Mouse (Mus musculus) liver, embryonic 16.5 days (tissue): ENCODE measurements around the gene Endou. TPM values are rescaled to one million over a fixed set of nuclear protein-coding genes. Genes with fewer than 3 reads are reported as not detected.

Source experiments
- ATAC-seq: fragments of 200-750 bp; cut with Nextera tagmentation; 2 replicates; pipeline ENCODE4 v1.8.0; 2017; ENCODE audit warnings: low read depth, mild to moderate bottlenecking, moderate number of reproducible peaks, moderate library complexity
- H3K27ac ChIP-seq: fragments of 300-500 bp; sonication (generic); 2 replicates; pipeline ENCODE4 v1.5.1; 2014; ENCODE audit warnings: mild to moderate bottlenecking, low read length
- H3K27me3 ChIP-seq: fragments of 300-500 bp; sonication (generic); 2 replicates; pipeline ENCODE4 v1.6.1; 2014; ENCODE audit warnings: low read depth, low read length, mixed read lengths; ENCODE audit not compliant: control insufficient read depth, insufficient read depth
- H3K36me3 ChIP-seq: fragments of 300-500 bp; sonication (generic); 2 replicates; pipeline ENCODE4 v1.6.1; 2014; ENCODE audit warnings: mild to moderate bottlenecking; ENCODE audit not compliant: control insufficient read depth, insufficient read depth
- H3K4me1 ChIP-seq: fragments of 300-500 bp; sonication (generic); 2 replicates; pipeline ENCODE4 v1.6.1; 2014; ENCODE audit warnings: low read depth, low read length, mixed read lengths; ENCODE audit not compliant: control insufficient read depth
- H3K4me2 ChIP-seq: fragments of 300-500 bp; sonication (generic); 2 replicates; pipeline ENCODE4 v1.6.1; 2014; ENCODE audit warnings: low read depth, low read length, mixed read lengths
- H3K4me3 ChIP-seq: fragments of 300-500 bp; sonication (generic); 2 replicates; pipeline ENCODE4 v1.5.1; 2014; ENCODE audit warnings: low read depth, mild to moderate bottlenecking, low read length
- H3K9ac ChIP-seq: fragments of 300-500 bp; sonication (generic); 2 replicates; pipeline ENCODE4 v1.6.1; 2014; ENCODE audit warnings: low read depth, low read length
- H3K9me3 ChIP-seq: fragments of 300-500 bp; sonication (generic); replicated peaks from 2 replicates; pipeline ENCODE4 v1.6.1; 2016; ENCODE audit warnings: low read length; ENCODE audit not compliant: control insufficient read depth
- WGBS: fragments of 180-500 bp; shearing (Covaris S2); extraction: QIAGEN DNeasy Blood & Tissue Kit; methylation state at CpG from one replicate; pipeline ENCODE4 v1.1.7; 2014; ENCODE audit not compliant: insufficient replicate concordance; 5-methylcytosine and 5-hydroxymethylcytosine counted together
- polyA plus RNA-seq: library from polyadenylated mRNA; unstranded; fragments of >200 nt; fragmentation: Nextera tagmentation; extraction: Ambion mirVana; gene quantifications from 2 replicates; pipeline ENCODE4 v1.2.1, GENCODE M21; 2015

The Endou gene
- polyA plus RNA-seq, 1 experiment from 2014 or later = 0.21 TPM

DNA sequence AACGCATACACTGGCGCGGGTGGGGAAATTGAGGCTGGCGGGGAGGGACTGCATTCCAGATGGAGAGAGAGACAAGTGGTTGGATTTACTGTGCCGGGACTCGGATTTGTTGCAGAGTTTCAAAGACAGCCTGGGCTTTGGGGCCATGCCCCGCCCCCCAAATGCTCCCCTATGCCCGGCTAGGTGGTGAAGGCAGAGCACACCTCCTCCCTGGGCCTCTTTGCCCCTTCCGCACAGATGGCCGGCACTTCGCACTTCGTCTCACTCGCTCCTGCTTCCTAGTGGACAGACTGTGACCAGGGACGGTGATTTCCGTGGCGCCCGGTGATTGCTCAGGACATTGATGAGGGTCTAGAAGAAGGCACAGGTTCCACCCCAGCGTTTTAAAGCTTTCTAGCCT lies 37.1 kb upstream of the Endou start:
- WGBS = 2% methylated on average over 18 of the region's 18 CpGs
- H3K4me3 ChIP-seq = peak overlapping the region; percentile 50
- H3K4me2 ChIP-seq = peak overlapping the region; percentile 72
- no peaks in the 10 kb centered on the region for H3K36me3 ChIP-seq
- no peak for ATAC-seq
- peaks cover 9% of the 10 kb centered on the region for H3K4me1 ChIP-seq
- H3K9ac ChIP-seq = peak overlapping the region; percentile 35
- H3K27me3 ChIP-seq = peaks cover 47% of the 10 kb centered on the region
- no peaks in the 10 kb centered on the region for H3K9me3 ChIP-seq
- H3K27ac ChIP-seq = no peak overlapping the region

GRCm38 (mm10) chr15:97767280-97768186 lies 36.4 kb upstream of the Endou start, which contains the start of gene Rapgef3:
TSS of gene Rapgef3 (minus strand) at chr15:97767972.
- Histone ChIP-seq H3K4me2 (peak within 1 kb of the TSS; percentile 72), H3K4me3 (peak within 1 kb of the TSS; percentile 50), H3K27me3 (peaks cover 47% of the 10 kb centered on the region), H3K27ac (no peak within 1 kb of the TSS), H3K9ac (peak within 1 kb of the TSS; percentile 35), H3K4me1 (peaks cover 8% of the 10 kb centered on the region), H3K36me3 (no peaks in the 10 kb centered on the region), H3K9me3 (no peaks in the 10 kb centered on the region)
- WGBS = under 1% methylated on average over 42 of the region's 44 CpGs
- ATAC-seq = peak; percentile 61

DNA sequence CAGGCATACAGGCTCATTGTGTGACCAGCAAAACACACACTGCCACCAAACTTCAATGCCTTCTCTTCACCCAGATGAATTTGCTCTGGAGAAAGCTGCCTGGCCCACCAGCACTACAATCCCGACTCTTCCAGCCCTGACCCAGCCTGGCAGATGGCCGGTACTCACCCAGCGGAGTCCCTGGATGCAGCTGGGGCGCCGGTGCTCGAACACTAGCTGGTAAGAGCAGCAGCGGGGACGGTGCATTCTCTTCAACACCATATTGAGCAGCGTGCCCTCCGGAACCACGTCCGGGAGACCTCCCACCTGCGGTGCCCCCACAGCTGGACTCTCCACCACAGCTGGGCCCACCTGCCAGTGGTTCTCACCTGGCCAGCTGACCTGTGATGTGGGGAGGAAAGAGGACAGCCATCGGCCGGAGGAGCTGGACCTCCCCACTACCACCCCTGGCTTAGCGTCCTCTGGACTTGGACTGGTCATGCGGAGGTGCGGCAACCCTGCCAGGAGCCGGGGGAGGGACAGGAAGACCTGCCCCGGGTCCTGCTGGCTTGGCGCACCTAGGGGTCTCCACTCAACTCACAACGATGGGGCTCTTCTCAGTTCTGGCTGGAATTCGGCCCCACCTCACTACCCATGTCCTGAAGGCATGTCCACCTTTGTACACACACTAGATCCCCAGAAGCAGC lies 35.6 kb upstream of the Endou start:
- no peak for ATAC-seq
- WGBS = 9% methylated on average over 23 of the region's 23 CpGs
- Histone ChIP-seq H3K36me3 (no peaks in the 10 kb centered on the region), H3K4me2 (peak overlapping the region; percentile 72), H3K27me3 (peaks cover 47% of the 10 kb centered on the region), H3K27ac (no peak overlapping the region), H3K9ac (no peak overlapping the region), H3K9me3 (no peaks in the 10 kb centered on the region), H3K4me1 (peaks cover 8% of the 10 kb centered on the region), H3K4me3 (peak overlapping the region; percentile 50)

GRCm38 (mm10) chr15:97766194-97766593 lies 35.1 kb upstream of the Endou start:
- Histone ChIP-seq H3K4me3 (peak overlapping the region; percentile 50; the same call in 1 of the 2 replicates), H3K36me3 (no peaks in the 10 kb centered on the region), H3K27ac (no peak overlapping the region), H3K27me3 (peaks cover 47% of the 10 kb centered on the region), H3K9me3 (no peaks in the 10 kb centered on the region), H3K4me2 (no peak overlapping the region), H3K4me1 (peaks cover 8% of the 10 kb centered on the region), H3K9ac (no peak overlapping the region)
- ATAC-seq = no peak
- WGBS = 24% methylated on average over 8 of the region's 8 CpGs

- no peak overlapping the region for H3K4me2 ChIP-seq
Measured at GRCm38 (mm10) chr15:97765090-97765794, 34.1 kb upstream of the Endou start.

DNA sequence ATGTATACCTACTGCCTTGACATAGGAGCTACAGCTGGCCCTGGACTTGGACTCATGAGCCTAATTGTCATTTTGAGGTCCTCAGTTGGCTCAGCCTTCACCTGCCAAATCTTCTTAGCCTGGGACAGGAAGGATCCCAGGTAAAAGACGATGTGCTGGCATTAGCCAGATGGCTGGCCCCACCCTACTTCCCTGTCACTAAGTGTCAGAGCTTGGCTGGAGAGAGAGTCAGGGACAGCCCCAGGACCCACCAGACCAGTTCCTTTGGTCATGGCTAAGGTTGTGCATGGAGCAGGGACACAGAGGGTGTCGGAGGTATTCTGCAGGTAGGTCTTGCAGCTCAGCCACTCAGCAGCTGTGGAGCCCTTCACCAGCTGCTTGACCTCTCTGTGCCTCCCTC lies 33.4 kb upstream of the Endou start:
- peaks cover 8% of the 10 kb centered on the region for H3K4me1 ChIP-seq
- peaks cover 42% of the 10 kb centered on the region for H3K27me3 ChIP-seq
- H3K36me3 ChIP-seq = no peaks in the 10 kb centered on the region
- no peak overlapping the region for H3K27ac ChIP-seq
- 43% methylated on average over 2 of the region's 2 CpGs for WGBS
- no peaks in the 10 kb centered on the region for H3K9me3 ChIP-seq
- no peak overlapping the region for H3K9ac ChIP-seq
- H3K4me3 ChIP-seq = no peak overlapping the region
- H3K4me2 ChIP-seq = no peak overlapping the region
- ATAC-seq = no peak

More at GRCm38 (mm10) chr15:97765090-97765794, 34.1 kb upstream of the Endou start:
- H3K4me1 ChIP-seq = peaks cover 8% of the 10 kb centered on the region
- H3K27me3 ChIP-seq = peaks cover 47% of the 10 kb centered on the region
- 38% methylated on average over 13 of the region's 13 CpGs for WGBS
- no peak overlapping the region for H3K27ac ChIP-seq
- no peaks in the 10 kb centered on the region for H3K9me3 ChIP-seq
- no peak overlapping the region for H3K4me3 ChIP-seq
- no peak overlapping the region for H3K9ac ChIP-seq
- H3K36me3 ChIP-seq = no peaks in the 10 kb centered on the region
- no peak for ATAC-seq

- peaks cover 8% of the 10 kb centered on the region for H3K4me1 ChIP-seq
- H3K4me2 ChIP-seq = no peak overlapping the region
- 51% methylated on average over 9 of the region's 9 CpGs for WGBS
- H3K4me3 ChIP-seq = no peak overlapping the region
- no peaks in the 10 kb centered on the region for H3K36me3 ChIP-seq
- H3K27me3 ChIP-seq = peaks cover 32% of the 10 kb centered on the region
- no peak overlapping the region for H3K27ac ChIP-seq
- H3K9ac ChIP-seq = no peak overlapping the region
- no peaks in the 10 kb centered on the region for H3K9me3 ChIP-seq
- ATAC-seq = no peak
Measured at GRCm38 (mm10) chr15:97763256-97764049, 32.3 kb upstream of the Endou start.

- H3K27me3 ChIP-seq = peaks cover 27% of the 10 kb centered on the region
- ATAC-seq = no peak
- WGBS = 50% methylated on average over 9 of the region's 9 CpGs
- no peaks in the 10 kb centered on the region for H3K36me3 ChIP-seq
- no peak overlapping the region for H3K9ac ChIP-seq
- no peaks in the 10 kb centered on the region for H3K9me3 ChIP-seq
- no peak overlapping the region for H3K4me3 ChIP-seq
- H3K4me1 ChIP-seq = peaks cover 8% of the 10 kb centered on the region
- H3K27ac ChIP-seq = no peak overlapping the region
- H3K4me2 ChIP-seq = no peak overlapping the region
Measured at GRCm38 (mm10) chr15:97762733-97763132, 31.6 kb upstream of the Endou start.
